Mouse (Mus musculus): ENCODE measurements around the gene Ulk4.
"Not testable (repeated sequence)": the region's sequence is repeated elsewhere in the genome, so short reads cannot be mapped to it uniquely, and the experiment has no call there.

Gene Ulk4

GRCm38 (mm10) chr9:121064606-121065355 is 212.2 kb downstream of the Ulk4 start:
- DNase-seq (ENCODE audit: low read depth, low spot score): no peak

GRCm38 (mm10) chr9:121062671-121063070 is 214.3 kb downstream of the Ulk4 start:
- DNase-seq (ENCODE audit: low read depth, low spot score): no peak

DNA sequence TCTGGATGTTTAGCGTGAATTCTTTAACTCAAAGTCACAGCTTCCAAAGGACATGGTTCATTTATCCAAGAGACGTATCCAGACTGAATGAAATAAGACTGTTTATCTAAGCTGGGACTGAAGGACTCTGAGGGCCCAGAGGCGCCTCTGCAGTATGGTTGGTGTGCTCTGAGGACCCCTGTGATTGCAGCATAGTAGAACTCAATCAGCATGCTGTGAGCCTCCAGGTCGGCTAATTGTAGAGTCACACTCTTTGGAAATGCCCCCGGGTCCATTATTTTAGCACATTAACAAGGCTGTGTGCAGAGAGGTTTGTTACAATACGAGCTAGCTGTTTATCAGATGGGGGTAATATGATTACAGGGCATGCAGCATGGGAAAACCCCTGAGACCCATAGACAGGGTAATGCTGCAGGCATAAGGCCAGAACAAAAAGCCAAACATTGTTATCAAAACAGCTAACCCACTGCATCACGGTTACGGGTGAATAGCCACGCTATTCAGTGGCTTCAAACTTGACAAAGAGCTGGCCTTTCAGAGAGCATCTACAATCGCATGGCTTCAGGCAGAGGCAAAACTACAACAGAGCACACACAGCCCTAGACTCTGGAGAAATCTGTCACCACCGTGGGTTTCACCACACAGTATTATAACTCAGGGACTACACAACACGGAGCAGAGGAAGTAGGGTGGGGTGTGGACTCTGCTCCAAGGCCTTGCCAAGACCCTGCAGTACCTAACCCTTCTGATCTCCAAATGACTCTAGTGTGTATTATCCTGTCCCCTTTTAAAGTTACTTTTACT is 215.0 kb downstream of the Ulk4 start:
- peak; percentile 42 for DNase-seq (ENCODE audit: low read depth, low spot score)

GRCm38 (mm10) chr9:121060331-121060730 is 216.7 kb downstream of the Ulk4 start:
- DNase-seq (ENCODE audit: low read depth, low spot score): no peak

DNA sequence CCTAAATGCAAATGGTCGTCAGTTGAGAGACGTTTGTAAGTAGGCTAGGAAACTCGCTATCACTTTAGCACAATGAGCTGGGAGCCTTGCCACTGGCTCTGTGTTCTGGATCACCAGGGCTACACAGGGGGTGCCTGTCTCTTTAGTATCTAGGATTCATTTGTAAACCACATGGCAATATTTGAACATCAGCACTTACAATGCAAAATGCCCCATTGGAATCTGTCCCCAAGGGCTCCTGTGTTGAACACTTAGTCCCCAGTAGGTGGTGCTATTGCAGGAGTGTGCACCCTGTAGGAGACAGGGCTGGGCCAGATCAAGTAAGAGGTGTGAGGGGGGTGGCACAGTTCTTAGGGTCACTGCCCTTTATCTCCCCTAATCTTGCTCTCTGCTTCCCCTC is 217.7 kb downstream of the Ulk4 start:
- DNase-seq (ENCODE audit: low read depth, low spot score): no peak

- no peak for DNase-seq (ENCODE audit: low read depth, low spot score)
These were observed 218.5 kb downstream of the Ulk4 start for GRCm38 (mm10) chr9:121058538-121058937.

DNA sequence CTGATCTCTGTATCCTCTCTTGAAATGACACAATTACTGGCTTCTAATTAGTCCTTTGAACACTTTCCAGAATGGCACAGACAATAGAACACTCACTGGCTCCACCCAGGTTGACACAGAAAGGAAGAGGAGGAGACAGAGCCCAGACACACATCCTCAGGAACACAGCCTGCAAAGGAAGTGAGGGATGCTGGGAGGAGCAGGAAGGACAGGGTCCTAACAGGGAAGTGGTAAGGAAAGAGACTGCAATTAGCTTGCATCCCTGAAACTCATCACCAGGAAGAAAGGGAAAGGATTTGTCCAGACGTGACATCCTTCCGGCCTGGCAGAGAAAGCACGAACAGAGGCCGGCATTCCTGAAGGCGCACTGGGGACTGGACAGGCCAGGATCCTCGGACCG is 218.9 kb downstream of the Ulk4 start:
- no peak for DNase-seq (ENCODE audit: low read depth, low spot score)

DNA sequence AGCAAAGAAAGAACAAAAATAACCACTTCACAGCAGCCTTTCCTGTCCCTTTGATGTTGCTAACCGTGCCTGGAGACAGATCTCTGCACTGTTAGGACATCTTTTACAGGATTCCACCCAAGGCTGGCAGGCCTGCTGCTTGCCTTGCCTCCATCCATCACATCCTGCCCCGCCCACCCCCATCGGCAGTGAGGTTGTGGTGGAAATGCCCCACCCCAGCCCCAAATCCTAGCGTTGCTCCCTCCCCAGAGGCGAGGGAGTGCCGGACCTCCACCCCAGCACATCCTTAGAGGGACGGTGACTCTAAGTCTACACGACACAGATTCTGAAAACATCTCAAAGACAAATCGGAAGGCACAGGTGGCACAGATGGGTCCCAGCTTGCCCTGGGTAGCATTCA is 219.6 kb downstream of the Ulk4 start:
- DNase-seq (ENCODE audit: low read depth, low spot score): no peak

- DNase-seq (ENCODE audit: low read depth, low spot score): no peak
These were observed 220.5 kb downstream of the Ulk4 start for GRCm38 (mm10) chr9:121056526-121056925.

DNA sequence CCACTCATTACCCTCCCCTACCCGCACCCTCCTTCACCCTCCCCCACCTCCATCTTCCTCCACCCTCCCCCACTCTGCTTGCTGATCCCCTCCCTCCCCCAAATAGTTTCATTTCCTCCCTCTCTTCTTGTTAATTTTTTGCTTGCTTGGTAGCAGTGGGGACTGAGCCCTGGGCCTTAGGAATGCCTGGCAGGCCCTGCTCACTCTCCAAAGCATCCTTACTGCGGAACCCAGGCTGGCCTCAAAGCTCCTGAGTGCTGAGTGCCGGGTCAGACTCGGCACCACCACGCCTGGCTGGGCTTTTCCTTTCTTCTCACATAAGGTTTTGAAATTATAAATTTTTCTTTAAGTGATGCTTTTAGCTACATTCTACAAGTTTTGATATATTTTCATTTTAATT is 221.0 kb downstream of the Ulk4 start:
- no peak for DNase-seq (ENCODE audit: low read depth, low spot score)

DNA sequence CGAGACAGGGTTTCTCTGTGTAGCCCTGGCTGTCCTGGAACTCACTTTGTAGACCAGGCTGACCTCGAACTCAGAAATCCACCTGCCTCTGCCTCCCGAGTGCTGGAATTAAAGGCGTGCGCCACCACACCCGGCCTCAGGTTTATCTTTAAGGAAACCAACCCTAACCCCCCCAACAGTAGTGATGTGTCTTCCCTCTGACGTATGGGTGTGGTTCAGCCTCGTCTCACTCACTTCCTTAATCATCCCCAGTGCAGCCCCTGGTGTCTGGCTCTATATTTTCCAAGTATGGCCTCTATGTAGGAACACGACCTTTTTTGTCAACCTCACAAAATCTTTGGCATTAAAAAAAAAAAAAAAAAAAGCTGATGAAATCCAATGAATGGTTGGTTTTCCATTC is 231.3 kb downstream of the Ulk4 start:
- not testable (repeated sequence) for DNase-seq (ENCODE audit: low read depth, low spot score)

DNA sequence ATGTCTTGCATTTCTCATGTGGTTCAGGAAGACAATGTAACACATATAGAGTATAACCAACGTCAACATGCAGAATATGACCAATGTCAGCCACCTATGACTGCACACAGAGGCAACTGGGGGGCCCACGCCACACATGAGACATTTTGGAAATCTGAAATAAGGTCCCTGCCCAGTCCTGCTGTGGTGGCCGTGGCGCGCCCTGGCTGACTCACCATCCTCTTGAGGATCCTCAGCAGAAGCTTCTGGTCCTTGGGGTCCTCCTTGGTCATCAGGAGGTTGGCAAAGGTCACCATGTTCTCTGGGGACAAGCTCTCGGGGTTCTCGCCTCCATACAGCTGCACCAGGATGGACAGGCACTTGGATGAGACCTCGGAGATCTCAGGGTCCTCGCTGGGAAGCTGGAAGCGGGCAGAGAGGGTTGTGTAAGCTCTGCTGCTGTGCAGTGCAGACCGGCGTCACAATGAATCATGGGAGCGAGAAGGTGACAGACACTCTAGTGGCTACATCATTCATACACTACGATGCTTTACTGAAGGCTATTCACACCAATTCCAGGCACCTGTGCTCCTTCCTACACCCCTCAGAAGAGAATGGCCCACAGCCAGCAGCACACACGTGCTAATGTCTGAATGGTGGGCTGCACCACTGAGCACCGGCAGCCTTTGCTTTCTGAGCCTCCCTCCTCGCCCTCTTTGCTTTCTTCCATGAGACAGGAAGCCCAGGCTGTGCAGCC is 232.4 kb downstream of the Ulk4 start:
- no peak for DNase-seq (ENCODE audit: low read depth, low spot score)

- no peak for DNase-seq (ENCODE audit: low read depth, low spot score)
These were observed 234.0 kb downstream of the Ulk4 start for GRCm38 (mm10) chr9:121043021-121043420.

GRCm38 (mm10) chr9:121038396-121038795 is 238.6 kb downstream of the Ulk4 start:
- no peak for DNase-seq (ENCODE audit: low read depth, low spot score)

DNA sequence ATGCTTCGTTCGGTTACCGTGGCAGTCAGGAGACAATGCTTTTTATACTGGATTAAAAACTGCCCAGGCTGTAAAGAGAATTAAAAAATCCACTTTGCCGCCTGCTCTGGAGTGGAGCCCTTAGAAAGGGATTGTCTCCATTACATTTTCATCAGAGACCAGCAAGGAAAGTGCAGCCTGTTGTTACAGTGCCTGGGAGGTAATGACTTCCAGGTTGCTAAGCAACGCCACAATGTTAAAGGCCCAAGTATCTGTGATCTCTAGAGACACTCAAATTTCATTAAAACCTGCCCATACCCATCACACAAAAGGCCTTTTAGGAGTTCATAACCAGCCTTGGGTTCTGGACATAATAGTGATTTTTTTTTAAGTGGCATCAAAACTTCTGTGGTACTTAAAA is 239.0 kb downstream of the Ulk4 start:
- peak; percentile 57 for DNase-seq (ENCODE audit: low read depth, low spot score)

DNA sequence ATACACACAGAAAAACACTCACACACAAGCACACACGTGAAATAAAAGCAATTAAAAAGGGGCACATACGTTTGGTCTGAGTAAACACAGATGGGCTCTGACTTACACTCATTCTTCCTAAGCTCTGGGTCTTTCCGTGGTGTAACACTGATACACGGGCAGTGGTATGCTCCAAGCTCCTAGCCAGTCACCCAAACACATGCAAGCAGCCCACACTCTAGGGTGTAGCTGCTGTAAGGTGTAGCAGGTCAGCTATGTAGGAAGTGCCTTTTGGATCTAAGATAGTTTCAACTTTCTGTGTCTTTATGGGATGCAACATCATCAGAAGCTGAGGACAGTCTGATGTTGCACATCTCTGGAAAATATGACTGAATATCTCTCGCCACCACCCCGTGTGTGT is 241.7 kb downstream of the Ulk4 start:
- DNase-seq (ENCODE audit: low read depth, low spot score): no peak

- DNase-seq (ENCODE audit: low read depth, low spot score): no peak
These were observed 243.4 kb downstream of the Ulk4 start for GRCm38 (mm10) chr9:121033596-121033995.

GRCm38 (mm10) chr9:121032322-121032964 is 244.6 kb downstream of the Ulk4 start:
- DNase-seq (ENCODE audit: low read depth, low spot score): no peak

GRCm38 (mm10) chr9:121030949-121031348 is 246.0 kb downstream of the Ulk4 start:
- no peak for DNase-seq (ENCODE audit: low read depth, low spot score)

- no peak for DNase-seq (ENCODE audit: low read depth, low spot score)
These were observed 247.2 kb downstream of the Ulk4 start for GRCm38 (mm10) chr9:121029786-121030185.

DNA sequence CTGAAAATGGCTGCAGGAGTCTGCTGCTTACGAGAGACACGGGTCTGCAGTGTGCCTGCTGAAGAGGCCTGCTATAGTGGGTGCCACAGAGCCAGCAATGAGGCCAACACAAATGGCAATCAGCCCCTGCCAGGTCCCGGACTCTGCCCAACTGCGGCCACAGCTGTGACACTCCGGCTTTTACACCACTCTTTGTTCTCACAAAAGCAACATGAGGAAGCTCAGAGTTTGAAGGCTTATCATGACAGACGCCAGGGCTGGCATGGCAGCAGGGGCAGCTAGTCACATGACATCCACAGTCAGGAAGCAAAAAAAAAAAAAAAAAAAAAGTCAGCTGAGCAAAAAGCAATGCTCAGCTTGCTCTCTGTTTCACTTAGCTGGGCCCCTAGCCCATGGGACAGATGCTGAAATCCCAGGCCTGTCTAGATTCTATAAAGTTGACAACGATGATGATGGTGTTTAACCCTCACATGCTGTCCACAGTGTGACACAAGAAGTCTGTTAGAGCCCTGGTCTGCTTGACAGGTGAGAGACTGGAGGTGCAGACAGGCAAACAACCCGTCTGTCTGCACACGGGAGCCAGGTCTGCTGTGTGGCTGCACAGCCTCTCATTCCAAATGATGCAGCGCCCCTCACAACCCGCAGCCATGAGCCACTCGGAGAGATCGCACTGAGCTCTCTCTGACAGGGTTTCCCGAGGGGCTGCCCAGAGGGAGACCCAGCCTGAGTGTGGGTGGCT is 253.3 kb downstream of the Ulk4 start:
- DNase-seq (ENCODE audit: low read depth, low spot score): no peak

Measured in mesoderm, embryonic 11.5 days (tissue).